Mouse (Mus musculus) heart, postnatal 0 days (tissue): ENCODE results near the gene Mast4. TPM values are rescaled to one million over a fixed set of nuclear protein-coding genes. Genes with fewer than 3 reads are reported as not detected.
A peak's percentile ranks its signal among the peaks of the same experiment; 100 is the strongest.

ENCODE experiments used
- ATAC-seq: fragments of 200-750 bp; cut with Nextera tagmentation; 2 replicates; pipeline ENCODE4 v1.8.0; 2017; ENCODE audit warnings: low read depth, moderate number of reproducible peaks, moderate library complexity; ENCODE audit not compliant: insufficient read depth
- DNase-seq: peaks from one replicate; pipeline ENCODE4 v3.0.0-alpha.2; 2016; ENCODE audit warnings: low spot score
- H3K27ac ChIP-seq: fragments of 300-500 bp; sonication (generic); 2 replicates; pipeline ENCODE4 v1.5.1; 2014; ENCODE audit warnings: low read depth, mild to moderate bottlenecking
- H3K27me3 ChIP-seq: fragments of 300-500 bp; sonication (generic); 2 replicates; pipeline ENCODE4 v1.6.1; 2014; ENCODE audit warnings: low read length, mixed read lengths; ENCODE audit not compliant: control insufficient read depth, insufficient read depth
- H3K36me3 ChIP-seq: fragments of 300-500 bp; sonication (generic); replicated peaks from 2 replicates; pipeline ENCODE4 v1.6.1; 2014; ENCODE audit warnings: low read length, mixed read lengths; ENCODE audit not compliant: control insufficient read depth, insufficient read depth
- H3K4me1 ChIP-seq: fragments of 300-500 bp; sonication (generic); 2 replicates; pipeline ENCODE4 v1.6.1; 2014; ENCODE audit warnings: antibody characterized with exemption; ENCODE audit not compliant: control insufficient read depth, insufficient read depth
- H3K4me2 ChIP-seq: fragments of 300-500 bp; sonication (generic); 2 replicates; pipeline ENCODE4 v1.6.1; 2014; ENCODE audit warnings: low read depth, mild to moderate bottlenecking, low read length, moderate library complexity
- H3K4me3 ChIP-seq: fragments of 300-500 bp; sonication (generic); 2 replicates; pipeline ENCODE4 v1.5.1; 2014; ENCODE audit warnings: low read depth, low read length
- H3K9ac ChIP-seq: fragments of 300-500 bp; sonication (generic); replicated peaks from 2 replicates; pipeline ENCODE4 v1.6.1; 2014; ENCODE audit warnings: low read depth, low read length, mixed read lengths
- H3K9me3 ChIP-seq: fragments of 300-500 bp; sonication (generic); replicated peaks from 2 replicates; pipeline ENCODE4 v1.6.1; 2016; ENCODE audit warnings: low read length; ENCODE audit not compliant: control insufficient read depth
- CTCF ChIP-seq: IDR thresholded peaks from 2 replicates; pipeline ENCODE4 v1.5.1; 2016; ENCODE audit warnings: antibody characterized with exemption, control low read depth, low read depth
- EP300 ChIP-seq: IDR thresholded peaks from 2 replicates; pipeline ENCODE4 v1.6.1; 2016; ENCODE audit warnings: antibody characterized with exemption, low read depth
- WGBS: fragments of 180-500 bp; shearing (Covaris S2); extraction: QIAGEN DNeasy Blood & Tissue Kit; methylation state at CpG from one replicate; pipeline ENCODE4 v1.1.7; 2014; 5-methylcytosine and 5-hydroxymethylcytosine counted together
- polyA plus RNA-seq: library from polyadenylated mRNA; unstranded; fragments of >200 nt; fragmentation: Nextera tagmentation; extraction: Ambion mirVana; gene quantifications from 2 replicates; pipeline ENCODE4 v1.2.1, GENCODE M21; 2015
- total RNA-seq: library from RNA; depleted of rRNA; stranded (reverse); fragments of >200 nt; gene quantifications from 2 replicates; pipeline ENCODE4 v1.2.3, GENCODE M21; 2014; ENCODE audit warnings: low replicate concordance

The Mast4 gene
- total and polyA plus RNA-seq, 2 experiments from 2014 or later = 26.7 to 35.5 TPM

GRCm38 (mm10) chr13:103140051-103140450, 194.2 kb downstream of the Mast4 start:
- no peak for ATAC-seq
- H3K4me3 ChIP-seq = no peak overlapping the region
- 0 out of 2 replicates have a peak, but pooled peaks cover 4% of the 10 kb centered on the region for H3K9me3 ChIP-seq
- no peak overlapping the region for H3K27ac ChIP-seq
- no peak overlapping the region for H3K4me2 ChIP-seq
- no peak for DNase-seq
- H3K27me3 ChIP-seq = no peaks in the 10 kb centered on the region
- TF ChIP-seq CTCF (no peak), EP300 (no peak)
- no peaks in the 10 kb centered on the region for H3K36me3 ChIP-seq
- H3K9ac ChIP-seq = no peak overlapping the region
- H3K4me1 ChIP-seq = peaks cover 11% of the 10 kb centered on the region; the same call in 1 of the 2 replicates
- WGBS = 94% methylated on average over 13 of the region's 13 CpGs

GRCm38 (mm10) chr13:103138298-103138697, 196.0 kb downstream of the Mast4 start:
- H3K36me3 ChIP-seq = no peaks in the 10 kb centered on the region
- TF ChIP-seq CTCF = no peak
- no peak for TF ChIP-seq EP300
- H3K27ac ChIP-seq = peak overlapping the region; percentile 44
- H3K4me1 ChIP-seq = no peaks in the 10 kb centered on the region
- H3K4me2 ChIP-seq = no peak overlapping the region
- ATAC-seq (peak; percentile 53; the same call in 1 of the 2 replicates), DNase-seq (no peak)
- 0 out of 2 replicates have a peak, but pooled peaks cover 4% of the 10 kb centered on the region for H3K9me3 ChIP-seq
- no peaks in the 10 kb centered on the region for H3K27me3 ChIP-seq
- H3K4me3 ChIP-seq = no peak overlapping the region
- no peak overlapping the region for H3K9ac ChIP-seq

GRCm38 (mm10) chr13:103135224-103135883, 198.9 kb downstream of the Mast4 start:
- H3K4me3 ChIP-seq = no peak overlapping the region
- H3K27me3 ChIP-seq = no peaks in the 10 kb centered on the region
- no peak overlapping the region for H3K4me2 ChIP-seq
- TF ChIP-seq EP300 (no peak), CTCF (no peak)
- H3K9ac ChIP-seq = no peak overlapping the region
- 65% methylated on average over 17 of the region's 17 CpGs for WGBS
- no peaks in the 10 kb centered on the region for H3K36me3 ChIP-seq
- H3K4me1 ChIP-seq = no peaks in the 10 kb centered on the region; the same call in 1 of the 2 replicates
- H3K9me3 ChIP-seq = 0 out of 2 replicates have a peak, but pooled peaks cover 4% of the 10 kb centered on the region
- ATAC-seq (no peak), DNase-seq (no peak)
- no peak overlapping the region for H3K27ac ChIP-seq

- ATAC-seq (no peak), DNase-seq (no peak)
- no peaks in the 10 kb centered on the region for H3K36me3 ChIP-seq
- 0 out of 2 replicates have a peak, but pooled peaks cover under 1% of the 10 kb centered on the region for H3K9me3 ChIP-seq
- no peak overlapping the region for H3K27ac ChIP-seq
- H3K4me3 ChIP-seq = no peak overlapping the region
- H3K27me3 ChIP-seq = no peaks in the 10 kb centered on the region
- WGBS = 87% methylated on average over 2 of the region's 2 CpGs
- peaks cover 3% of the 10 kb centered on the region; the same call in 1 of the 2 replicates for H3K4me1 ChIP-seq
- no peak for TF ChIP-seq EP300
- TF ChIP-seq CTCF = no peak
- H3K4me2 ChIP-seq = no peak overlapping the region
- no peak overlapping the region for H3K9ac ChIP-seq
Observed at GRCm38 (mm10) chr13:103131781-103132180, 202.5 kb downstream of the Mast4 start.

GRCm38 (mm10) chr13:103129130-103129797, 205.0 kb downstream of the Mast4 start:
- no peak overlapping the region for H3K9ac ChIP-seq
- no peaks in the 10 kb centered on the region for H3K36me3 ChIP-seq
- DNase-seq (no peak), ATAC-seq (peak; percentile 59)
- H3K27ac ChIP-seq = peak overlapping the region; percentile 86
- no peaks in the 10 kb centered on the region for H3K9me3 ChIP-seq
- TF ChIP-seq CTCF = no peak
- TF ChIP-seq EP300 = no peak
- no peaks in the 10 kb centered on the region for H3K27me3 ChIP-seq
- no peak overlapping the region for H3K4me3 ChIP-seq
- 28% methylated on average over 6 of the region's 6 CpGs for WGBS
- peaks cover 3% of the 10 kb centered on the region; the same call in 1 of the 2 replicates for H3K4me1 ChIP-seq
- no peak overlapping the region for H3K4me2 ChIP-seq
